Mouse (Mus musculus): ENCODE results near the gene Gm17416. TPM values are rescaled to one million over a fixed set of nuclear protein-coding genes. Genes with fewer than 3 reads are reported as not detected.

Gm17416 gene
- total RNA-seq, 2 experiments from 2014 or later = not detected

DNA sequence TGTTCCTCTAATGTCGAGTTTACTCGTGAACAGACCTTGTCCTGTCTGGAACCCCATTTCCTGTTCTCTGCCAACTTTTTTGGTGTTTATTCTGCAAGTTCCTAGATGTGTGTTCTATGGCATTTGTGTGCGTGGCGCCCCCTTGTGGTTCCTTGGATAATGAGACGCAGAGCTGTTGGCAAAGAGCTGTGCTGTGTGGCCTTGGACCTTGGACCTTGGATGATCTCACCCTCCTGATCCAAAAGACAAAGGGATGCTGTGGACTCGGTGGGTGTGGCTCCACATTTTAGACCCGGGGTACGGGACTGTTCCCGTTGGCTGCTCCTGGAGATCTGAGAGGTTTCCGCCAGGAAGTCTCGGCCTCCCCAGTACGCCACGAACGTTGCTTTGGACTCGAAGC is 34.9 kb downstream of the Gm17416 start, which contains the start of gene Defb36:
Gene Defb36 (plus strand): TSS at position 271 of the 400 bp plus-strand sequence.
- DNase-seq (ENCODE audit: low spot score in 2 of 2) = peak in 1 of 2 experiments; percentile 12

DNA sequence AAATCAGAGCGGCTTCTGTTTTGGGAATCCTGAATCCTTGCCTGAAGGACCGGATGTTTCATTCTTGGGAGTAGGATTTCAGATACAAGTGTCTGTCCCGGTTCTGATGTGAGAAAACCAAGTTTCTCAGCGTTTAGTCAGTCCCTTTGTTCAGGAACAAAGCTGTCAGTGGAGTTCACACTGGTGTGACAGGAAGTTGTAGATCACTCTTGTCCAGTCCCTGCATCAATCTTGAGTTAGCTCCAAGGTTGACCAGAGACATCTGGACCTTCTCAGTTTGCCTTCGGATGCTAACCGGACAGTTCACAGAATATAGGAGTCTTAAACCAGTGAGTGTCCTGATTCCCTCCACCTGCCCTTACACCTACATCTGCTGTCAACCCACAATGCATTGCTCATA is 38.6 kb downstream of the Gm17416 start:
- no peak for DNase-seq (ENCODE audit: low spot score in 2 of 2)

DNA sequence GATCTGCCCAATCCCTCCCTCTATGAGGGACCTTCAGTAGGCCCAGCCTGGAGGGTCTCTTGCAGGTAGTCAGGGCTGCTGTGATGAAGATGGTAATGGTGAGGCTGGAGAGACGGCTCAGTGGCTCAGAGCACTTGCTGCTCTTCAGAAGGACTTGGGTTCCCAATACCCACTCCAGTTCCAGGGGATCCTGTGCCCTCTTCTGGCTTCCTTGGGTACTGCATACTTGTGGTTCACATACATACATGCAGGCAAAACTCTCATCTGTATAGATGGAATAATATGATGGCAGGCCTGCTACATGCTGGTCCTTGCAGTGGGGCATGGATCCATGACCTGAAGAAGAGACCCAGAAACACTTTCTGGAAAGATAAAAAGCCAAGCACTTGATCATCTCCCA is 39.6 kb downstream of the Gm17416 start:
- no peak for DNase-seq (ENCODE audit: low spot score in 2 of 2)

DNA sequence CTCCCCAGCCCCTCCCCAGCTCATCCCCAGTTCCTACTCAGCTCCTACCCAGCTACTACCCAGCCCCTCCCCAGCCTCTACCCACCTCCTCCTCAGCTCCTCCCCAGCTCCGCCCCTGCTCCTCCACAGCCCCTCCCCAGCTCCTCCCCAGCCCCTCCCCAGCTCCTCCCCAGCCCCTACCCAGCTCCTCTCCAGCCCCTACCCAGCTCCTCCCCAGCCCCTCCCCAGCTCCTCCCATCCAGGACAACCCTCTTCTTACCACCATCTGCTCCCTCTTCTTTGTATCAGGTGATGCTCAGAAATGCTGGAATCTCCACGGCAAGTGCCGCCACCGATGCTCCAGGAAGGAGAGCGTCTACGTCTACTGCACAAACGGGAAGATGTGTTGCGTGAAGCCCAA is 43.1 kb downstream of the Gm17416 start:
- DNase-seq (ENCODE audit: low spot score in 2 of 2) = no peak

DNA sequence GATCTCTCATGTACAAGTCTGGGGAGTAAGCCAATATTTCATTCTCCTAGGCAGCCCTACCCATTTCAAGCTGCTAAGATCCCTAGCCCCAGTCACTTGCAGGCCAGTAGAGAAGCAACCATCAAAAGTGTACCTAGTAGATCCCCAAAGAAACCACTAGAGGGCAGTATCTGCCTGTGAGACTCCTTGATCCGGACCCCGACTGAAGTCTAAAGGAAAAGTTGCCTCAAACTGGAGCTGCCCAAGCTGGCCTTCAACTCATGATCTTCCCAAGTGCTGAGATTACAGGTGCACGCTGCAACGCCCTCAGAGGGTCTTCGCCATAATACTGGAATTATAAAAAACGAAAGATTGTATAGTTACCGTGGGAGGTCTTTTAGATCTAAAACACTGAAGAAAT is 46.4 kb downstream of the Gm17416 start:
- peak; percentile 53 to 84 for DNase-seq (ENCODE audit: low spot score in 2 of 2)

DNA sequence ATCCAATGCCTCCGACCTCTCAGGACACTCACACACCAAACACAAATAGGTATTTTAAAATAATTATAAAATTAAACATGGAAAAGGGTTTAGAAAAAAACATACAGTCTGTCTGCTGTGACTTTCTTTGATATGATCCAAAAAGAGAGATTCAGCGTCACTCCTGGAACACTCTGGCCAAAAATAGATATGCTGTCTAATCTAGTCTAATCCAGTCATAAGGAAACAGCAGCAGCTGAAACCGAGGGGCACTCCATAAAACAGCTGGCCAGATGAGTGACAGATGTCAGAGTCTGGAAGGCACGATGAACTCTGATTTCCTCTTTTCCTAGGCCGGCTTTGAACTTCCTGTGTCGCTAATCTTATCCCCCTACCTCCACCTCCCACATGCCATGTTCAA is 47.3 kb downstream of the Gm17416 start:
- DNase-seq (ENCODE audit: low spot score in 2 of 2) = no peak

DNA sequence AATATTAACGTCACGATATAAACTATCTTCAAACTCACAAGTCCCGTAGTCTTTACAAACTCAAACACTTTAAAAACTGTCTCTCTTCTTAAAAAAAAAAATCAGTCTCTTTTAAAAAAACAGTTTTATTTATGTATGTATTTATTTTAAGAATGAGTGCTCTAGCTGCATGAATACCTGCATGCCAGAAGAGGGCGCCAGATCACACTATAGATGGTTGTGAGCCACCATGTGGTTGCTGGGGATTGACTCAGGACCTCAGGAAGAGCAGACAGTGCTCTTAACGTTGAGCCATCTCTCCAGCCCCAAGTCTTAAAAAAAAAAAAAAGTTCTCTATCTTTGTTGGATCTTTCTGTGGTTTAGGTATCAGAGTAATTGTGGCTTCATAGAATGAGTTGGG is 48.2 kb downstream of the Gm17416 start:
- no peak for DNase-seq (ENCODE audit: low spot score in 2 of 2)

Other genes with a start within 250 kb of the Gm17416 start
- gene Rbck1, start 236.7 kb upstream of the Gm17416 start, total RNA-seq (2021) = 100 to 1,000 TPM in 1 of 2 experiments, 10 to 100 TPM in 1; 92.5 to 104 TPM
- under 1 TPM; 0.53 to 0.86 TPM for gene Trib3, start 225.3 kb upstream of the Gm17416 start, total RNA-seq (2021)
- 10 to 100 TPM; 33.0 to 39.6 TPM for gene Nrsn2, start 192.7 kb upstream of the Gm17416 start, total RNA-seq (2021)
- gene Sox12, start 171.3 kb upstream of the Gm17416 start, total RNA-seq (2021) = 10 to 100 TPM; 21.4 to 23.1 TPM
- 10 to 100 TPM in 1 of 2 experiments, 1 to 10 TPM in 1; 9.8 to 10.8 TPM for gene Zcchc3, start 154.3 kb upstream of the Gm17416 start, total RNA-seq (2021)
- gene 6820408C15Rik, start 153.8 kb upstream of the Gm17416 start, total RNA-seq (2021) = 1 to 10 TPM; 2.9 to 4.2 TPM
- not detected for gene Defb23, start 104.7 kb upstream of the Gm17416 start, total RNA-seq (2021)
- gene Defb20, start 92.3 kb upstream of the Gm17416 start, total RNA-seq (2021) = not detected
- not detected for gene Defb22, start 79.2 kb upstream of the Gm17416 start, total RNA-seq (2021)
- not detected for gene Defb26, start 57.6 kb upstream of the Gm17416 start, total RNA-seq (2021)
- gene Defb28, start 51.1 kb upstream of the Gm17416 start, total RNA-seq (2021) = not detected
- gene Defb29, start 29.2 kb upstream of the Gm17416 start, total RNA-seq (2021) = not detected
- not detected for gene Defb21, start 3.4 kb downstream of the Gm17416 start, total RNA-seq (2021)
- not detected for gene Defb19, start 11.0 kb downstream of the Gm17416 start, total RNA-seq (2021)
- not detected for gene Defb45, start 30.1 kb downstream of the Gm17416 start, total RNA-seq (2021)
- gene Defb36, start 35.0 kb downstream of the Gm17416 start, total RNA-seq (2021) = not detected
- not detected for gene Defb25, start 53.7 kb downstream of the Gm17416 start, total RNA-seq (2021)
- under 1 TPM; 0.72 to 0.83 TPM for gene Rem1, start 57.6 kb downstream of the Gm17416 start, total RNA-seq (2021)
- gene H13, start 100.1 kb downstream of the Gm17416 start, total RNA-seq (2021) = 10 to 100 TPM; 84.9 to 86.7 TPM
- gene Mcts2, start 117.7 kb downstream of the Gm17416 start, total RNA-seq (2021) = 10 to 100 TPM; 25.4 to 25.7 TPM
- 10 to 100 TPM; 32.9 to 35.8 TPM for gene Id1, start 166.9 kb downstream of the Gm17416 start, total RNA-seq (2021)
- 1 to 10 TPM; 2.9 to 3.6 TPM for gene Cox4i2, start 184.8 kb downstream of the Gm17416 start, total RNA-seq (2021)

Data from layer of hippocampus, postnatal 14 days (tissue).